Mouse (Mus musculus) urinary bladder, postnatal 36 days (tissue): Measurements from ENCODE around the gene Kbtbd13.

ENCODE experiments used
- DNase-seq, 2 experiments: peaks; one replicate each; pipeline ENCODE4 v3.0.0; 2022; ENCODE audit warnings: low spot score in 2 of 2, mixed read lengths in 1 of 2

Gene Kbtbd13

DNA sequence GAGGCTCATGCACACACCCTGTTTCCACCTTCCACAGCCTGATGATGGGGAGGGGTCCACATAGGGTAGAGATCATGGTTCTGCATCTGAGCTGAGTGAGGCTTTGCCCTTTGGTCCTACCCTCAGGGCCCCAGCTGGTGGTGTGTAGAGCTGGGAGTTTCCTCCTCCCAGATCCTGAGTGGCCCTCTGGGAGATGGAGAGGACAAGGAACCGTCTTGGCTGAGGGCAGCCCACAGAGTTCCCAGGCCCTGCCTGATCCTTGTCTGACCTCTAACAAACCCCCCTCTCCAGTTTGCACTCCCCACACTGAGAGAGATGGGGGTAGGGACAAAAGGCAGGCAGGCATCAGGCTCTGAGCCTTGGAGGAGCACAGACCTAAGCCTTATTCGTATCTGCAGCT, 2.9 kb upstream of the Kbtbd13 start:
- no peak for DNase-seq

DNA sequence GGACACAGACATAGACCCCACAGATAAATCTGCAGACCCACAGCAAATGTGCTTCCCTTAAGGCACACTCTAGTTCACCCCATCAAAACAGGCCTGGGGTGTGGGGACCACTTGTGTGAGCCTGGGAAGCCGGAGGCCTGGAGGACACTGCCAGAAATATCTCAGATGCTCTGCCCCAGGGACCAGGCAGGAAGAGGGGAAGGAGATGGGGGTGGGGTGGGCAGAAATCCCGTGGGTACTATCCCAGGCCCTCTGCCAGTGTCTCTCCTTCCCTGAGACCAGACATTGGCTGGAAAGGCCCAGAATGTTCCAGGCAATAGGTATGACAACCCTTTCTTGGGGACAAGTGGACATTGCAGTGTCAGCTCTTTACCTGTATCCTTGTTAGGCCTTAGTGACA, 2.2 kb upstream of the Kbtbd13 start:
- DNase-seq = no peak

DNA sequence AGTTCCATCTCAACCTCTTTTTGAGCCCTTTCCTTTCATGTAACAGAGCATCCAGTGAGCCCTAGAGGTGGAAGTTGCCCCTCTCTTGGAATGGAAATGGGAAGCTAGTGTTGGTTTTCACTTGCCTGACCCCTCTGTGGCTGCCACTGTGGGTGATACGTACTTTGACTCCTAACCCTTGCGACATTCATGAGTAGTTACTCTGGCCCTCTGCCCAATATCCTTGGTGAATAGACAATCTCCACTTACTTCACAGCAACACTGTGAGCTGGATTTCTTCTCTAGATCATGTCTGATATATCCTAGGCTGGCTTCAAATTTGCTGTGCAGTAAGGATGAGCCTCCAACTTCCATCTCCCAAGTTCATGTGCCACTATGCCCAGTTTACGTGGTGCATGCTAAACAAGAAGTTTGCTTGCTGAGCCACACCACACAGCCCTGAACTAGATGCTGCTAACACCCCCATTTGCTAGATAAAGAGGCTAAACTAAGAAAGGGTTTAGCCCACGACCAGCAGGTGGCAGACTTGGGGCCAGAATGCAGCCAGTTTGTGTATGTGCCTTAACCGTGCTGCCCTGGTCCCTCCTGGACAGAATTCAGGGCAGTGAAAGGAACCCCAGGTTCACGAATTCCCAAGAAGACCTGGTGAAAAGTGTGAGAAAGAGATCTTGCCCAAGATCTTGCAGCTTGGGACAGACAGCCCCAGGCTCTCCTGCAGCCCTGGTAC, 1.3 kb upstream of the Kbtbd13 start:
- peak; percentile 47 to 59 for DNase-seq

- DNase-seq = no peak
These were observed 470 bp downstream of the Kbtbd13 start for GRCm38 (mm10) chr9:65390752-65391612.

DNA sequence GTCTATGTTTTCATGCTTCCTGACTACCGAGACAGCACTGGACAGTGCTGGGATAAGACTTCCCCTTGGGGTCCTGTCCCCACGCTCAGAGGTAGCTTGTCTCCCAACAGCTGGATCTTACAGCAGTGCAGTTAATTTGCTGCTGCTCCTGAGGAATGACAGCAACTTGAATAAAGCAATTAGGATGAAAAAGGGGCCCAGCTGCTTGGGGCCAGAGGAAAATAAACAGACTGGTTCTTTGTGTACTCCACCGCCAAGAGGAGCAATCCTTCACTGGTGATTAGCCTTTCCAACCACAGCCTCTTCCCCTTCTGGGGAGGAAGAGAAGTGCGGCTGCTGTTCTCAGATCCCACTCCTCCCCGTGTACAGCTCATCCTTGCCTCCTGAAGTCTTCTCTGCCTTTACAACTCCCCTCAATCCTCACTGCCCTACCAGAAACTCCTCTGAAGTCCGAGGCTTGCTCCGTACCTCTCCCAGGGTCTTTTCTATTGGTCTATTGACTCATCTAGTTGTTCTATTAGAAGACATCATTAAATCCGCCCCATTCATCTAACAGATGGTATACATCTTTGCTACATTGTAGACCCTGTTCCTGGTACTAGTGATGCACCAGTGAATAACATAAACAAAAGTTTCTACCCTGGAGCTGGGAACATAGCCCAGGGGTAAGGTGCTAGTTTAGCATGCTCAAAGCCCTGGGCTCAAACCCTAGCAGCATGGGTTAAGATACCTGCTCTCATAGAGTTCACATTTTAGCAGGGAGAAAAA, 4.9 kb downstream of the Kbtbd13 start:
- no peak for DNase-seq

GRCm38 (mm10) chr9:65384276-65384675, 7.2 kb downstream of the Kbtbd13 start:
- DNase-seq = peak in 1 of 2 experiments; percentile 42

DNA sequence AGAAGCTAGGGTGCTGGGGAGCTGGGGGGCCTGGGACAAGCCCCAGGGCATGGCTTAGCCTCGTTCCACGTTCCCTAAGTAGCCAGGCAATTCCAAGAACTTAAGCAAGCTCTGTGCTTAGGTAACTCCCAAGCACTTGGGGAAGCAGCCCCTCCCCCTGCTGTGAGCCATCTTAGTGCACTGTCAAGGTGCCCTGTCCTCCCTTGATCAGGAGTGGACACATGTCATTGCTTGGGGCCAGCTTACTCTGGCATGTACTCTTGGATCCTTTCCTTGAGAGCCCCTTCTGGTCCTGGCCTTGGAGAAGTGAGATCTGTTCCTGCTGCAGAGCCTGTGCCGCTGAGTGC, 8.7 kb downstream of the Kbtbd13 start:
- DNase-seq = no peak

- no peak for DNase-seq
These were observed 9.3 kb downstream of the Kbtbd13 start for GRCm38 (mm10) chr9:65382031-65382750.

DNA sequence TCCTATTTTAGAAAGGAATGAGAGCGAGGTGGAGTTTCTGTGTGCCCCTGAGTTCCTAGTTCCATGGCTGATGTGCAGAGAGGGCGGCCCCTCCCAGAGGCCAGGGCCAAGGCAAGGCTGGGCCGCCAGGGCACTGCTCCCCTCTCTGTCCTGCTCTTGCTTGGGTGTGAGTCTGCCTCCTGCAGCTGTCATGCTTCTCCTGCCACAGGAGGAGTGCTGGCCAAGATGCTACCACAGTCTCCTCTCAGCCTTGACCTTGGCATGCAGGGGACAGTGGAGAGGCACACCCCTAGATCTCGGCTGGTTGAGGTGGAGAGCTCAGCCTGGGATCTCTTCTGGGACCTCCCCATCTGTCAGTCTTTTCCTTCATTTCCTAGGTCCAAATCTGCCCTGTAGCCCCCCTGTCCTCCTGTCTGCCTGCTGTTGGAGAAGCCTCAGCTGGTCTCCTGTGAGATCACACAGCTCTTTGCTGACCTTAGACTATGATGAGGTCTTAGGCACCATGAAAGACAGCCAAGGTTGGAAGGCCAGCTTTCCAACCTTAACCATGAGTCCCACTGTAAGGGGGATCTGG, 10.3 kb downstream of the Kbtbd13 start:
- no peak for DNase-seq

GRCm38 (mm10) chr9:65375163-65375934, 16.1 kb downstream of the Kbtbd13 start:
- no peak for DNase-seq

- DNase-seq = no peak
These were observed 16.8 kb downstream of the Kbtbd13 start for GRCm38 (mm10) chr9:65374468-65375162.

- DNase-seq = no peak
These were observed 19.0 kb downstream of the Kbtbd13 start for GRCm38 (mm10) chr9:65372449-65372848.

DNA sequence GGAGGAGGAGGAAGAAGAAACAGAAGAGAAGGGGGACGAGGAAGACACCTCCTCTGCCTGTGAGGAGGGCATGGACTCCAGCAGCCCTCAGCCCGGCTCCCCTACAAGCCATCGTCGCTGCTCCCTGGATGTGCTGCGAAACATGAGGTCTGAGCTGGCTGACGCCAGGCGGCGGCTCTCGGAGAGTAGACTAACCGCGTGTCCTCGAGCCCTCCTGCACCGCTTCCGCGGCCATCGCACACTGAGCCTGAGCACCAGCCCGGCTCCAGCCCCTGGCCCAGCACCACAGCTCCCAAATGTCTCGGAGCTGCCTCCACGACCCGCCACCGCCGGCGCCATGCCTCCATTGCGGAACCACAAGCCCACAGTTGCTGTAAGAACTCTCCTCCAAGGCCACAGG, 19.7 kb downstream of the Kbtbd13 start:
- no peak for DNase-seq

GRCm38 (mm10) chr9:65365721-65366120, 25.7 kb downstream of the Kbtbd13 start:
- no peak for DNase-seq

GRCm38 (mm10) chr9:65363684-65364083, 27.8 kb downstream of the Kbtbd13 start:
- DNase-seq = no peak

DNA sequence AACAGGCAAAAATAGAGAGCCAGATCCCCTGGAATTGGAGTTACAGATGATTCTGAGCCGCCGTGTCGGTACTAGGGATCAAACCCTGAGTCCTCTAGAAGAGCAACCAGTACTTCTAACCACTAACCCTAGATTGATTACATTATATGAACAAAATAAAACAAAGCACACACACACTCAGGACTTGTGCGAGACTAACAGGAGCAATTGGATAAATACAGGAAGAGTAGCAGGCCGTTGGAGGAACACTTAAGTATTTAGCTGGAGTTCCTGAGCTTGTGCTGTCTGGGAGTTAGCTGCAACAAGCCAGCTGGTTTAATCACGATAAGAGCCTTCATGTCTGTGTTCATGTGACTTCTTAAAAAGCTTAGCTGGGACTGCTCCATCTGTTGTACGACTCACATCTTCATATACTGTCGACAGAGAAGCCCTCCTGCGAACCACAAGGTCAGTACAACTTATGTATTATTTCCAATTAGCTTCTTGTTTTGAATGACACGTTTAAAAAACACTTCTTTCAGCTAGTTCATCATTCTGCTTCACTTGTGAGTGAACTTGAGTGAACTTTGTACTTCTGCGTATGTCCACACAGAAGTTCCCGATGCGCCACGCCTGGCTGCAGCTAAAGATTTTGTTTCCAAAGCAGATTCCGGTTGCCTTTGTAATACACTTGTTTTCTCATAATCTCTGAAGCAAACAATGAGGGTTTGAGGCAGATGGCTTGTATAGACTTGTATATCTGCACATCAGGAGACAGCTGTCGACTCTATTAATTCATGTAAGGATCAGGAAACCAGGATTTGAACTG, 30.6 kb downstream of the Kbtbd13 start, which contains the start of gene Ubap1l:
Ubap1l (plus strand) TSS at position 401 of the 808 bp plus-strand sequence.
- DNase-seq = no peak

DNA sequence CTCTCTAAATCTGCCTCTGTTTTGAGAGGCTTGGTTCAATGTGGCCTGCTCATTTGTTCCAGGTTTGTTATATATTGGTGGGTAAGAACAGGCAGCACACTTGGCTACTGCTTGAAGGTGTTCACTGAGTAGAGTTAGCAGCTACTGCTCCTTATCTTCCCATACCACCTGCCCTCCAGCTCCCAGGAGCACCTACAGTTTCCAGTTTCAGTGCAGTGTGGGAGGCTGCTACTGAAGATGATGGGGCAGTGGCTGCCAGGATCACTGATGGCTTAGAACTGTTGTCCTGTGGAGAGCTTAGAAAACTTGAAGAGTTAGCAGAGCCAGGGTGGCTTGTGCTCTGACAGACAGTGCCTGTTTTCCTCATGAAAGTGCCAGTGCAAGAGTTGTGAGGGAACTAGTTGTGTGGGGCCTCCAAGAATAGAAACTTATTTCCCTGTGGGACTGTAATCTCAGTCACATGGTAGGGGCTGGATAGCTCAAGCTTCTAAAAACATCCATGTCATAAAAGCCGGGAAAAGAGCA, 32.4 kb downstream of the Kbtbd13 start:
- DNase-seq = no peak

- no peak for DNase-seq
These were observed 34.5 kb downstream of the Kbtbd13 start for GRCm38 (mm10) chr9:65356971-65357370.

DNA sequence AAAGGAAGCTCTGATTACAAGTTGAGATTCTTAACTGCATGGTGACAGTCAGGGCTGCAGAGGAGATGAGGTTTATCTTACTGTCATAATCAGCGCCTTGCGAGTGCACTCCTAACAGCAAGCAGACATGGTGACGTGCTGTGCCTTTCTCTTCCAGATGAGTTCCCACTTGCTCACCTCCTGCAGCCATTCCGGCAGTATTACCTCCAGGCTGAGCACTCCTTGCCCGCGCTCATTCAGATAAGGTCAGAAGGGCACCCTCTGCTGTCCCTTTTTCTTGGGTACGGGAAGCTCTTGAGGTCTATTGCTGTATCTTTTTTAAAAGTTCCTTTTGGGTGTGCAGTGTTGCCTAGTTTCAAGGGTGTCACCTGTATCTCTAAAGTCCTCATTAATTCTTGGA, 34.9 kb downstream of the Kbtbd13 start:
- no peak for DNase-seq
